ENCODE assay signal across 14 mouse cellular contexts in genomic region chr16:85215846-85216245, GRCm38 (mm10). TPM values are rescaled to one million over a fixed set of nuclear protein-coding genes. Genes with fewer than 3 reads are reported as not detected.
DNase-seq lines count a peak whose midpoint lies in the region; ATAC-seq lines count a peak whose summit lies in the region.
"Had no signal": no experiment of that assay in that cellular context is flagged by ENCODE, and none has a peak within 500 bp of the region (broad histone marks: within the 10 kb centered on the region; RNA-seq: fewer than 3 reads in every experiment).

No protein-coding gene starts in this region.

- peaks cover 0 to 4% of the 10 kb centered on the region in 2 experiments; a peak in 2 of 4 replicates for H3K4me1 ChIP-seq in heart, embryonic 14.5 days (ENCODE audit: control insufficient read depth in 2 of 2, insufficient read depth in 2 of 2, low read length in 2 of 2)
- no peaks in the 10 kb centered on the region for H3K4me1 ChIP-seq in heart, embryonic 11.5 days (ENCODE audit: control insufficient read depth, insufficient read depth, low read length)
- H3K4me1 ChIP-seq: embryonic facial prominence, embryonic 15.5 days; hindbrain, embryonic 12.5 days had no signal

- H3K4me3 ChIP-seq in heart, embryonic 14.5 days (ENCODE audit: control insufficient read depth in 1 of 2, insufficient read depth in 1 of 2, low read depth in 1 of 2, low read length in 2 of 2) = no peak overlapping the region
- no peak overlapping the region for H3K4me3 ChIP-seq in heart, embryonic 11.5 days (ENCODE audit: low read depth, low read length)
- H3K4me3 ChIP-seq: embryonic facial prominence, embryonic 15.5 days; hindbrain, embryonic 12.5 days had no signal

- peak overlapping the region; percentile 16; the same call in 1 of the 2 replicates for H3K4me2 ChIP-seq in heart, embryonic 14.5 days (ENCODE audit: low read length)
- no peak overlapping the region for H3K4me2 ChIP-seq in heart, embryonic 11.5 days
- H3K4me2 ChIP-seq: embryonic facial prominence, embryonic 15.5 days; hindbrain, embryonic 12.5 days had no signal

- H3K27me3 ChIP-seq in heart, embryonic 14.5 days (ENCODE audit: control insufficient read depth, insufficient read depth, low read length) = no peaks in the 10 kb centered on the region
- H3K27me3 ChIP-seq in heart, embryonic 11.5 days (ENCODE audit: control insufficient read depth, insufficient read depth, low read length) = no peaks in the 10 kb centered on the region
- H3K27me3 ChIP-seq: embryonic facial prominence, embryonic 15.5 days; hindbrain, embryonic 12.5 days had no signal

- peak; percentile 64 for DNase-seq in right cerebral cortex, adult 18-20 months
- no peak for DNase-seq in right cerebral cortex, postnatal 4 days
- DNase-seq in left cerebral cortex, adult 18-20 months (ENCODE audit: low spot score in 2 of 2) = peak; percentile 14 to 45
- no peak for DNase-seq in gastrocnemius, adult 18-20 months (ENCODE audit: low spot score)
- no peak for DNase-seq in gastrocnemius, postnatal 14 days
- DNase-seq: cerebellum, adult 8-10 months; kidney, adult 8-10 months; lung, postnatal 36 days had no signal

- H3K9me3 ChIP-seq in heart, embryonic 14.5 days (ENCODE audit: control insufficient read depth, low read length) = no peaks in the 10 kb centered on the region
- no peaks in the 10 kb centered on the region for H3K9me3 ChIP-seq in heart, embryonic 11.5 days (replicated peaks; ENCODE audit: control insufficient read depth, low read length)
- H3K9me3 ChIP-seq: embryonic facial prominence, embryonic 15.5 days; hindbrain, embryonic 12.5 days had no signal

- WGBS in heart, embryonic 14.5 days = 51% methylated on average over 9 of the region's 9 CpGs
- WGBS in heart, embryonic 11.5 days (ENCODE audit: insufficient replicate concordance) = 59% methylated on average over 9 of the region's 9 CpGs

- intact Hi-C loops in gastrocnemius, postnatal 14 days (cut with DNase I; ENCODE audit: low total_unique reads) = no loop called here

- no peak for ATAC-seq in heart, embryonic 14.5 days (ENCODE audit: insufficient number of reproducible peaks, insufficient read depth, low FRiP score, low read depth)
- no peak for ATAC-seq in heart, embryonic 11.5 days (replicated peaks; ENCODE audit: insufficient number of reproducible peaks, low FRiP score, low TSS enrichment)
- ATAC-seq: CD4-positive, CD25-positive, alpha-beta regulatory T cell, adult 4 months; Patski had no signal

- no peak overlapping the region for H3K27ac ChIP-seq in heart, embryonic 14.5 days (replicated peaks in 1 of 2; ENCODE audit: control insufficient read depth in 1 of 2, insufficient read depth in 1 of 2, low read depth in 2 of 2, low read length in 2 of 2)
- no peak overlapping the region for H3K27ac ChIP-seq in heart, embryonic 11.5 days (ENCODE audit: low read depth, low read length)
- H3K27ac ChIP-seq: embryonic facial prominence, embryonic 15.5 days; hindbrain, embryonic 12.5 days had no signal

- H3K9ac ChIP-seq in heart, embryonic 14.5 days (ENCODE audit: low read length) = no peak overlapping the region
- no peak overlapping the region for H3K9ac ChIP-seq in heart, embryonic 11.5 days (ENCODE audit: low read depth, low read length)
- H3K9ac ChIP-seq: embryonic facial prominence, embryonic 15.5 days; hindbrain, embryonic 12.5 days had no signal

- no peaks in the 10 kb centered on the region for H3K36me3 ChIP-seq in heart, embryonic 14.5 days (ENCODE audit: control insufficient read depth, insufficient read depth, low read length)
- H3K36me3 ChIP-seq in heart, embryonic 11.5 days (ENCODE audit: control insufficient read depth, insufficient read depth, low read length) = no peaks in the 10 kb centered on the region
- H3K36me3 ChIP-seq: embryonic facial prominence, embryonic 15.5 days; hindbrain, embryonic 12.5 days had no signal

RNA-seq across cellular contexts. Expression of gene App, which starts 42.3 kb away (rescaled TPM):
- polyA plus RNA-seq in heart, embryonic 14.5 days (2014; fragmentation: Nextera tagmentation; extraction: Ambion mirVana) = 162 and 169 TPM in 2 replicates
- polyA plus RNA-seq in heart, embryonic 11.5 days (2014; fragmentation: Nextera tagmentation; extraction: Ambion mirVana) = 143 and 180 TPM in 2 replicates
- 1,000 to 10,000 TPM; 1,397 to 1,476 TPM for total RNA-seq in left cerebral cortex, adult 18-20 months (2021)
- 10 to 100 TPM; 68.7 to 96.8 TPM for total RNA-seq in gastrocnemius, adult 18-20 months (2021)
- 100 to 1,000 TPM; 149 to 161 TPM for total RNA-seq in gastrocnemius, postnatal 14 days (2021)

Comparison
In these comparisons a context has a peak if more than half of its experiments do, and no peak if none do; other contexts are left out.
1. DNase-seq: peak in right cerebral cortex, adult 18-20 months (single experiment) and left cerebral cortex, adult 18-20 months (2 of 2); none in right cerebral cortex, postnatal 4 days (single experiment), gastrocnemius, adult 18-20 months (single experiment) and gastrocnemius, postnatal 14 days (single experiment).
2. RNA of gene App, which starts 42.3 kb away (total RNA-seq): 1,397 to 1,476 TPM in left cerebral cortex, adult 18-20 months; 149 to 161 TPM in gastrocnemius, postnatal 14 days and 68.7 to 96.8 TPM in gastrocnemius, adult 18-20 months; every median in the first group is over 4 times any median in the second.